Mouse (Mus musculus): ENCODE results near the gene Il11ra2. TPM values are rescaled to one million over a fixed set of nuclear protein-coding genes. Genes with fewer than 3 reads are reported as not detected.
"Not testable (repeated sequence)": the region's sequence is repeated elsewhere in the genome, so short reads cannot be mapped to it uniquely, and the experiment has no call there.

Il11ra2 gene
- not detected in 2 replicates for polyA plus RNA-seq (2016; fragmentation: Nextera tagmentation; extraction: Ambion mirVana)

DNA sequence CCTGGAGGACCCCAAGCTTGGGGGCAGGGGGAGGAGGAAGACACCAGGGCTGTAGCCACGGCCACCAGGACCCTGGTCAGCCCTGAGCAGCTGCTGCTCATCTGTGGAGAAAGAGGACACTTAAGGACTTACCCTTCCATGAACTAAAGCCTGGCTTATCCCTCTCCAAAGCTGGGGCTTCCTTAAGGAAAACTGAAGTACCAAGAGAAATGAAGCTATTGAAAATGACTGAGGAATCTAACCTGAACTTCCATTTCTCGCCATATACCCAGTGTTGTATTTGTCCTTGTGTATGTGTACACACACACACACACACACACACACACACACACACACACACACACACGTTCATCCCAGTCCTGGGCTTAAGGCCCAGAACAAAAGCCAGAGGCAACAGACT, at the start of gene Il11ra2:
TSS of gene Il11ra2 (minus strand) at position 101 of the 400 bp plus-strand sequence.
- not testable (repeated sequence) for ATAC-seq (ENCODE audit: low FRiP score); H3K9me3 ChIP-seq; H3K4me1 ChIP-seq; H3K4me3 ChIP-seq (replicated peaks); H3K9ac ChIP-seq; H3K27me3 ChIP-seq; H3K36me3 ChIP-seq (replicated peaks); H3K4me2 ChIP-seq; H3K27ac ChIP-seq
- WGBS, result no CpG with 5 or more reads among the region's 3 CpGs

DNA sequence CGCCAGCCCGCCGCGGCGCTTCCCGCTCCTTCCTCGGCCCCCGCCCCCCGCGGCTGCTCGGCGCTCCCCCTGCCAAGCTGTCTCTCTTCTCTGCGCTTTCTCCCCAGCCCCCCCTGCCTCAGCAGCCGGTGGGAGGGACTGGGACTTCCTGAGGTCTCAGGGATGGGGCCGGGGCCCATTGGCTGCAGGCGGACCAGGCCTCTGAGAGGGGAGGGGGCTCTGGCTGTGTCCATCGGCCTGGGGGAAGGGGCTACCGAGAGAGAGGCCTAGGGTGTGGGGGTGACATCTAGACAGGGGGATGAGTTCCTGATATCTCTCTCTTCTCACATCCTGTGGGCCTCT, 20.5 kb upstream of the Il11ra2 start:
- H3K4me1 ChIP-seq; H3K27ac ChIP-seq; H3K36me3 ChIP-seq (replicated peaks); H3K4me2 ChIP-seq; H3K9ac ChIP-seq; H3K4me3 ChIP-seq (replicated peaks); H3K27me3 ChIP-seq; H3K9me3 ChIP-seq: not testable (repeated sequence)
- no CpG with 5 or more reads among the region's 18 CpGs for WGBS
- peak; percentile 75 for ATAC-seq (ENCODE audit: low FRiP score)

- WGBS, result no CpG with 5 or more reads among the region's 66 CpGs
- H3K27ac ChIP-seq; H3K4me3 ChIP-seq (replicated peaks); H3K36me3 ChIP-seq (replicated peaks); H3K27me3 ChIP-seq; H3K4me1 ChIP-seq; H3K4me2 ChIP-seq; H3K9ac ChIP-seq; H3K9me3 ChIP-seq: not testable (repeated sequence)
- ATAC-seq (ENCODE audit: low FRiP score), result peak; percentile 68
Measured at GRCm38 (mm10) chr4:42681473-42682182, 19.9 kb upstream of the Il11ra2 start.

DNA sequence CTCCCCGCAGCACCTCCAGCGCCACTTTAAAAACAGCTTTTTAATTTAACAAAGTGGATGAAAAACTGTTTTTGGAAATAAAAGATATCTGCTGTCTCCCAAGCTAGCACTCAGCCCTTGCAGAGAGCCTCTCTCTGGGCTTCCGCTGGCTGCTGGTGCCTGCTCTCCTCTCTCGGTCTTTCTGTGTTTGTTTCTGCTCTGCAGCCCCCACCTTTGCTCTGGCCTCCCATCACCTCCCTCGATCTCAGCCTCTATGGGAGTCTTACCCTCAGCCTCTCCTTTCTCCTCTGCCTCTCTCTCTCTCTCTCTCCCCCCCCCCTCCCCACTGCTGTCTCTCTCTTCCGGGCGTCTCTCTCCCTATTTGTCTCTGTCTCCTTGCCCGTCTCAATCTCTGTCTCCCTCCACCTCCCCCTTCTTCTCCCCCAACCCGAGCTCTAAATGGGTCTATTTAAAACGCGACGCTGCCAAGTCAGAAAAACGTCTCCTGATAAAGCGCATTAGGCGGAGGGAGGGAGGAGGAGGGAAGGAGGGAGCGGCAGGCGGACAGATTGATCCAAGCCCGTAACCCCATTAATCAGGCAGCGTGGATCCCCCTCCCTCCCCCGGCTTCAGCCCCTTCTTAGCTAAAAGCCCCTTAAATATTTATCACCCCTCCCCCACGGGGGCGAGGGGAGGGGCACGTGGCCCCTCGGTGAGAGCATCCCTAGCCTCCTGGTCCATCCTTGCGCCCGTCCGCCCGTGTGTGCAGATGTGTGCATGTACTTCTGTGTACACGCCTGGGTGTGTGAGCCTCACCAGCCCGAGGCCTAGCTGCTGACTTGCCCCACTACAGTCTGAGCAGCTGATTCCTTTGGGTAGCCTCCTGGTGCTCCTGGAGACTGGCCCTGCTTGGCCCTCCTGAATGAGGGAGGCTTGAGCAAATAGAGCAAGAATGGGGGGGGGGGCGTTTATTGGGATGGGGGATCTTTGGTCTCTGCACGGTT, 19.0 kb upstream of the Il11ra2 start:
- not testable (repeated sequence) for H3K4me1 ChIP-seq; H3K4me3 ChIP-seq (replicated peaks); H3K36me3 ChIP-seq (replicated peaks); H3K9me3 ChIP-seq; H3K4me2 ChIP-seq; H3K9ac ChIP-seq; H3K27ac ChIP-seq; H3K27me3 ChIP-seq
- no CpG with 5 or more reads among the region's 32 CpGs for WGBS
- peak; percentile 73 for ATAC-seq (ENCODE audit: low FRiP score)

GRCm38 (mm10) chr4:42679365-42679764, 17.7 kb upstream of the Il11ra2 start:
- not testable (repeated sequence) for H3K4me1 ChIP-seq; H3K27ac ChIP-seq; H3K9me3 ChIP-seq; H3K27me3 ChIP-seq; H3K4me2 ChIP-seq; H3K9ac ChIP-seq; H3K4me3 ChIP-seq (replicated peaks); H3K36me3 ChIP-seq (replicated peaks)
- WGBS, result no CpG with 5 or more reads among the region's 7 CpGs
- peak; percentile 55; the same call in 1 of the 2 replicates for ATAC-seq (ENCODE audit: low FRiP score)

- not testable (repeated sequence) for H3K27me3 ChIP-seq; H3K4me2 ChIP-seq; H3K36me3 ChIP-seq (replicated peaks); H3K9me3 ChIP-seq; H3K27ac ChIP-seq; ATAC-seq (ENCODE audit: low FRiP score); H3K4me3 ChIP-seq (replicated peaks); H3K4me1 ChIP-seq; H3K9ac ChIP-seq
- WGBS, result no CpG with 5 or more reads among the region's 4 CpGs
Measured at GRCm38 (mm10) chr4:42675415-42675814, 13.7 kb upstream of the Il11ra2 start.

GRCm38 (mm10) chr4:42654951-42655350, 6.7 kb downstream of the Il11ra2 start, which contains the start of gene Ccl27b:
Gene Ccl27b, plus strand, starts transcription at chr4:42655251.
- H3K4me3 ChIP-seq (replicated peaks); H3K4me2 ChIP-seq; H3K9me3 ChIP-seq; H3K27me3 ChIP-seq; ATAC-seq (ENCODE audit: low FRiP score); H3K27ac ChIP-seq; H3K9ac ChIP-seq; H3K36me3 ChIP-seq (replicated peaks); H3K4me1 ChIP-seq: not testable (repeated sequence)
- no CpG with 5 or more reads among the region's 9 CpGs for WGBS

DNA sequence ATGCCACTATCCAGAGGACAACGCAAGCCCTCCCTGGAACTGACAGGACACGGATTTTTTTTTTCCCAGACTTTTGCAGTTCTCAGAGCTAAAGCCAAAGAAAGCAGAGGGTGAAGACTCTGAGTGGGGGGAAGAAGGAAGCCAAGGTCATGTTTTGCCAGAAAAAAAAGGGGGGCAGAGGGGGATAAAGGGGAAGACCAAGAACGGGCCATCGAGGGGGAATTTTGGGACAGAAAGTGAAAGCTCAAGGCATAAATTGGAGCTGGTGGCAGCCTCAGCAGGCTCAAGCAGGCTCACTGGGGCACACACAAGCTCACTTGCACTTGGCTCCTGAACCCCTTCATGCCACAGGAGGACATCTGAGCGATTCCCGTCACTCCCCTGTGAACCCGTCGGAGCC, 32.3 kb downstream of the Il11ra2 start, which contains the start of gene Gm2564:
TSS of gene Gm2564 (plus strand) at position 301 of the 400 bp plus-strand sequence.
- not testable (repeated sequence) for ATAC-seq (ENCODE audit: low FRiP score); H3K9ac ChIP-seq; H3K27me3 ChIP-seq; H3K27ac ChIP-seq; H3K4me3 ChIP-seq (replicated peaks); H3K36me3 ChIP-seq (replicated peaks); H3K4me2 ChIP-seq; H3K4me1 ChIP-seq; H3K9me3 ChIP-seq
- WGBS, result no CpG with 5 or more reads among the region's 8 CpGs

DNA sequence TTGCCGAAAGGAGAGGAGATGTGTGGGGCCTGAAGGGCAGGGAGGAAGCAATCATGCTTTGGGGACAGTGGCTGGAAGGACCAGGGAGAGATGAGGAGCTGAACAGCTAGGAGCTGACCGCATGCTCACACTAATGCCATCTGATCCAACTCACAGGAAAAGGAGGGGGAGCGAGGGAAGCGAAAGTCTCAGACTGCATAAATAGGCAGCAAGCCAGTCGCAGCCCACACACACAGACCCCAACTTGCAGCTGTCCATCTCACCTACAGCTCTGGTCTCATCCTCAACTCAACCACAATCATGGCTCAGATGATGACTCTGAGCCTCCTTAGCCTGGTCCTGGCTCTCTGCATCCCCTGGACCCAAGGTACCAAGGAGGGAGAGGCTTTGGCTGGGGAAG, 49.8 kb downstream of the Il11ra2 start, which contains the start of gene Gm10591:
TSS of gene Gm10591 (plus strand) at position 301 of the 400 bp plus-strand sequence.
- not testable (repeated sequence) for H3K4me2 ChIP-seq; ATAC-seq (ENCODE audit: low FRiP score); H3K27me3 ChIP-seq; H3K9ac ChIP-seq; H3K4me3 ChIP-seq (replicated peaks); H3K27ac ChIP-seq; H3K36me3 ChIP-seq (replicated peaks); H3K4me1 ChIP-seq; H3K9me3 ChIP-seq
- WGBS, result no CpG with 5 or more reads among the region's 5 CpGs

Other genes starting within 250 kb of the Il11ra2 start
- gene Gm21586, start 222.5 kb downstream of the Il11ra2 start, polyA plus RNA-seq (2016; fragmentation: Nextera tagmentation; extraction: Ambion mirVana), result not detected in 2 replicates
- gene Gm2163, start 195.1 kb downstream of the Il11ra2 start, polyA plus RNA-seq (2016; fragmentation: Nextera tagmentation; extraction: Ambion mirVana), result not detected in 2 replicates
- gene Fam205a2, start 133.7 kb downstream of the Il11ra2 start, polyA plus RNA-seq (2016; fragmentation: Nextera tagmentation; extraction: Ambion mirVana), result 0.08 and 0.10 TPM in 2 replicates
- gene Gm10591, start 49.7 kb downstream of the Il11ra2 start, polyA plus RNA-seq (2016; fragmentation: Nextera tagmentation; extraction: Ambion mirVana), result not detected in 2 replicates
- not detected in 2 replicates for gene Gm2564, start 32.2 kb downstream of the Il11ra2 start, polyA plus RNA-seq (2016; fragmentation: Nextera tagmentation; extraction: Ambion mirVana)
- not detected in 2 replicates for gene Ccl27b, start 6.6 kb downstream of the Il11ra2 start, polyA plus RNA-seq (2016; fragmentation: Nextera tagmentation; extraction: Ambion mirVana)
- gene 4930578G10Rik, start 73.7 kb upstream of the Il11ra2 start, polyA plus RNA-seq (2016; fragmentation: Nextera tagmentation; extraction: Ambion mirVana), result 0.59 and 0.86 TPM in 2 replicates
- not detected in 2 replicates for gene Ccl19, start 94.7 kb upstream of the Il11ra2 start, polyA plus RNA-seq (2016; fragmentation: Nextera tagmentation; extraction: Ambion mirVana)
- gene Ccl21a, start 112.1 kb upstream of the Il11ra2 start, polyA plus RNA-seq (2016; fragmentation: Nextera tagmentation; extraction: Ambion mirVana), result not detected in 2 replicates
- gene Fam205a1, start 192.0 kb upstream of the Il11ra2 start, polyA plus RNA-seq (2016; fragmentation: Nextera tagmentation; extraction: Ambion mirVana), result not detected in 2 replicates
- 0.64 TPM in 1 of 2 replicates, not detected in the other for gene Gm12394, start 194.9 kb upstream of the Il11ra2 start, polyA plus RNA-seq (2016; fragmentation: Nextera tagmentation; extraction: Ambion mirVana)
- 1.4 and 2.3 TPM in 2 replicates for gene Fam205c, start 212.3 kb upstream of the Il11ra2 start, polyA plus RNA-seq (2016; fragmentation: Nextera tagmentation; extraction: Ambion mirVana)

Measured in forebrain, embryonic 12.5 days (tissue).